In genomic region chr7:19344938-19345471, GRCm38 (mm10) we compare ENCODE assay signal across 7 mouse cellular contexts. TPM values are rescaled to one million over a fixed set of nuclear protein-coding genes. Genes with fewer than 3 reads are reported as not detected.
A peak's percentile ranks its signal among the peaks of the same experiment; 100 is the strongest.
DNase-seq lines count a peak whose midpoint lies in the region; ATAC-seq lines count a peak whose summit lies in the region.

No protein-coding gene starts in this region.

- DNase-seq in adrenal gland, adult 8-10 months: peak; percentile 94
- DNase-seq in embryo, embryonic 9.5 days (ENCODE audit: extremely low spot score): peak; percentile 98
- DNase-seq in kidney, adult 11 months: peak; percentile 98
- DNase-seq in limb, embryonic 10.5 days (ENCODE audit: low spot score): peak; percentile 98
- DNase-seq in spleen, adult 12 weeks (ENCODE audit: low spot score): peak; percentile 91

- H3K9ac ChIP-seq in midbrain, embryonic 13.5 days (replicated peaks): peak overlapping the region; percentile 74

- peaks cover 18% of the 10 kb centered on the region for H3K27me3 ChIP-seq in limb, embryonic 10.5 days (ENCODE audit: low read depth, poor library complexity, severe bottlenecking)
- peaks cover 14% of the 10 kb centered on the region for H3K27me3 ChIP-seq in midbrain, embryonic 13.5 days

- peak overlapping the region; percentile 69 for H3K4me2 ChIP-seq in midbrain, embryonic 13.5 days (replicated peaks)

- H3K4me3 ChIP-seq in limb, embryonic 10.5 days: peak overlapping the region; percentile 65
- peak overlapping the region; percentile 64 for H3K4me3 ChIP-seq in midbrain, embryonic 13.5 days (replicated peaks)

- WGBS in limb, embryonic 10.5 days: under 1% methylated on average over 31 of the region's 31 CpGs
- WGBS in midbrain, embryonic 13.5 days: 0% methylated on average over 31 of the region's 31 CpGs

- H3K4me1 ChIP-seq in limb, embryonic 10.5 days: peaks cover 42% of the 10 kb centered on the region
- peaks cover 32% of the 10 kb centered on the region for H3K4me1 ChIP-seq in midbrain, embryonic 13.5 days (replicated peaks)

- peak; percentile 84 for ATAC-seq in granulocyte monocyte progenitor cell, adult 5-6 weeks (replicated peaks; ENCODE audit: poor library complexity, severe bottlenecking)
- peak; percentile 93 for ATAC-seq in midbrain, embryonic 13.5 days

- H3K36me3 ChIP-seq in limb, embryonic 10.5 days: peaks cover 30% of the 10 kb centered on the region
- H3K36me3 ChIP-seq in midbrain, embryonic 13.5 days: peaks cover 21% of the 10 kb centered on the region

- no peaks in the 10 kb centered on the region for H3K9me3 ChIP-seq in limb, embryonic 10.5 days (replicated peaks)
- H3K9me3 ChIP-seq in midbrain, embryonic 13.5 days: no peaks in the 10 kb centered on the region

- peak overlapping the region; percentile 93 for H3K27ac ChIP-seq in limb, embryonic 10.5 days
- peak overlapping the region; percentile 89 for H3K27ac ChIP-seq in midbrain, embryonic 13.5 days

RNA-seq across cellular contexts. Expression of gene Ercc1, which starts 0.4 kb away (rescaled TPM):
- total RNA-seq in adrenal gland, adult 8-10 months (2022): 10 to 100 TPM; 32.4 to 56.3 (median 41.6) TPM
- total RNA-seq in granulocyte monocyte progenitor cell, adult 5-6 weeks (2014; fragmentation: Nextera tagmentation): 12.4 and 42.8 TPM in 2 replicates
- 29.4 and 34.9 TPM in 2 replicates for total RNA-seq in granulocyte monocyte progenitor cell, adult 5-6 weeks (2017)
- 97.8 and 101 TPM in 2 replicates for polyA plus RNA-seq in limb, embryonic 10.5 days (2016; fragmentation: Nextera tagmentation; extraction: Ambion mirVana)
- polyA plus RNA-seq in midbrain, embryonic 13.5 days (2015; fragmentation: Nextera tagmentation; extraction: Ambion mirVana): 84.1 and 91.9 TPM in 2 replicates

RNA-seq across cellular contexts. Expression of gene Cd3eap, which starts 14.3 kb away (rescaled TPM):
- total RNA-seq in adrenal gland, adult 8-10 months (2022): 10 to 100 TPM; 12.9 to 15.2 (median 13.5) TPM
- 20.3 and 26.1 TPM in 2 replicates for total RNA-seq in granulocyte monocyte progenitor cell, adult 5-6 weeks (2014; fragmentation: Nextera tagmentation)
- total RNA-seq in granulocyte monocyte progenitor cell, adult 5-6 weeks (2017): 23.2 and 39.9 TPM in 2 replicates
- polyA plus RNA-seq in limb, embryonic 10.5 days (2016; fragmentation: Nextera tagmentation; extraction: Ambion mirVana): 28.3 and 31.4 TPM in 2 replicates
- 19.6 and 20.4 TPM in 2 replicates for polyA plus RNA-seq in midbrain, embryonic 13.5 days (2015; fragmentation: Nextera tagmentation; extraction: Ambion mirVana)

RNA-seq across cellular contexts. Expression of gene Ppp1r13l, which starts 14.5 kb away (rescaled TPM):
- total RNA-seq in adrenal gland, adult 8-10 months (2022): 10 to 100 TPM in 1 of 4 experiments, 1 to 10 TPM in 3; 6.4 to 12.5 (median 8.4) TPM
- 1.8 and 1.9 TPM in 2 replicates for total RNA-seq in granulocyte monocyte progenitor cell, adult 5-6 weeks (2014; fragmentation: Nextera tagmentation)
- 0.26 and 0.57 TPM in 2 replicates for total RNA-seq in granulocyte monocyte progenitor cell, adult 5-6 weeks (2017)
- polyA plus RNA-seq in limb, embryonic 10.5 days (2016; fragmentation: Nextera tagmentation; extraction: Ambion mirVana): 6.5 and 7.0 TPM in 2 replicates
- 1.2 and 2.3 TPM in 2 replicates for polyA plus RNA-seq in midbrain, embryonic 13.5 days (2015; fragmentation: Nextera tagmentation; extraction: Ambion mirVana)

RNA-seq across cellular contexts. Expression of gene Fosb, which starts 35.2 kb away (rescaled TPM):
- 1 to 10 TPM; 1.6 to 9.4 (median 5.6) TPM for total RNA-seq in adrenal gland, adult 8-10 months (2022)
- total RNA-seq in granulocyte monocyte progenitor cell, adult 5-6 weeks (2014; fragmentation: Nextera tagmentation): 8.1 and 13.7 TPM in 2 replicates
- total RNA-seq in granulocyte monocyte progenitor cell, adult 5-6 weeks (2017): 19.3 and 24.4 TPM in 2 replicates
- 0.04 and 0.11 TPM in 2 replicates for polyA plus RNA-seq in limb, embryonic 10.5 days (2016; fragmentation: Nextera tagmentation; extraction: Ambion mirVana)
- not detected in 2 replicates for polyA plus RNA-seq in midbrain, embryonic 13.5 days (2015; fragmentation: Nextera tagmentation; extraction: Ambion mirVana)

RNA-seq across cellular contexts. Expression of gene Ercc2, which starts 36.8 kb away (rescaled TPM):
- total RNA-seq in adrenal gland, adult 8-10 months (2022): 10 to 100 TPM; 31.0 to 44.8 (median 39.2) TPM
- 10.7 and 26.9 TPM in 2 replicates for total RNA-seq in granulocyte monocyte progenitor cell, adult 5-6 weeks (2014; fragmentation: Nextera tagmentation)
- 29.8 and 31.9 TPM in 2 replicates for total RNA-seq in granulocyte monocyte progenitor cell, adult 5-6 weeks (2017)
- 25.6 and 26.6 TPM in 2 replicates for polyA plus RNA-seq in limb, embryonic 10.5 days (2016; fragmentation: Nextera tagmentation; extraction: Ambion mirVana)
- 27.6 and 28.9 TPM in 2 replicates for polyA plus RNA-seq in midbrain, embryonic 13.5 days (2015; fragmentation: Nextera tagmentation; extraction: Ambion mirVana)

Comparison
In these comparisons a context has a peak if more than half of its experiments do, and no peak if none do; other contexts are left out.
1. Peak in every context shown above with its lines: DNase-seq, ATAC-seq, H3K4me3 ChIP-seq and H3K27ac ChIP-seq.